Mouse (Mus musculus): ENCODE measurements around the gene Palmd. TPM values are rescaled to one million over a fixed set of nuclear protein-coding genes. Genes with fewer than 3 reads are reported as not detected.

Gene Palmd
- polyA plus RNA-seq, 1 experiment from 2014 or later, result 15.9 TPM

GRCm38 (mm10) chr3:116986451-116986850 lies 17.7 kb upstream of the Palmd start:
- Histone ChIP-seq H3K4me2 (ENCODE audit: low read length) (no peak overlapping the region), H3K27me3 (replicated peaks; ENCODE audit: control insufficient read depth, insufficient read depth, low read length) (no peaks in the 10 kb centered on the region), H3K9me3 (replicated peaks; ENCODE audit: control insufficient read depth, low read length) (no peaks in the 10 kb centered on the region), H3K4me3 (ENCODE audit: low read depth, low read length) (no peak overlapping the region), H3K27ac (ENCODE audit: low read depth, low read length) (peak overlapping the region; percentile 36; the same call in 1 of the 2 replicates), H3K36me3 (ENCODE audit: control insufficient read depth, insufficient read depth, low read length) (no peaks in the 10 kb centered on the region), H3K4me1 (ENCODE audit: control insufficient read depth, insufficient read depth, low read length) (peaks cover 20% of the 10 kb centered on the region), H3K9ac (ENCODE audit: low read length) (no peak overlapping the region)
- WGBS, result 68% methylated on average over 2 of the region's 2 CpGs
- no peak for DNase-seq (ENCODE audit: low spot score)
- ATAC-seq, result no peak

GRCm38 (mm10) chr3:116985741-116986140 lies 17.0 kb upstream of the Palmd start:
- WGBS, result 26% methylated on average over 1 of the region's 1 CpGs

GRCm38 (mm10) chr3:116985042-116985455 lies 16.3 kb upstream of the Palmd start:
- Histone ChIP-seq H3K4me2 (ENCODE audit: low read length) (no peak overlapping the region), H3K36me3 (ENCODE audit: control insufficient read depth, insufficient read depth, low read length) (no peaks in the 10 kb centered on the region), H3K9ac (ENCODE audit: low read length) (no peak overlapping the region), H3K27ac (ENCODE audit: low read depth, low read length) (peak overlapping the region; percentile 36; the same call in 1 of the 2 replicates), H3K4me1 (ENCODE audit: control insufficient read depth, insufficient read depth, low read length) (peaks cover 20% of the 10 kb centered on the region), H3K4me3 (ENCODE audit: low read depth, low read length) (no peak overlapping the region), H3K27me3 (replicated peaks; ENCODE audit: control insufficient read depth, insufficient read depth, low read length) (no peaks in the 10 kb centered on the region), H3K9me3 (replicated peaks; ENCODE audit: control insufficient read depth, low read length) (no peaks in the 10 kb centered on the region)
- peak; percentile 94 for ATAC-seq
- DNase-seq (ENCODE audit: low spot score), result peak; percentile 94
- WGBS, result 0% methylated on average over 1 of the region's 1 CpGs

More at GRCm38 (mm10) chr3:116985741-116986140, 17.0 kb upstream of the Palmd start:
- peak overlapping the region; percentile 36; the same call in 1 of the 2 replicates for H3K27ac ChIP-seq (ENCODE audit: low read depth, low read length)
- H3K9ac ChIP-seq (ENCODE audit: low read length), result no peak overlapping the region
- H3K9me3 ChIP-seq (replicated peaks; ENCODE audit: control insufficient read depth, low read length), result no peaks in the 10 kb centered on the region
- ATAC-seq (peak; percentile 62), DNase-seq (ENCODE audit: low spot score) (peak; percentile 45)
- H3K27me3 ChIP-seq (replicated peaks; ENCODE audit: control insufficient read depth, insufficient read depth, low read length), result no peaks in the 10 kb centered on the region
- no peak overlapping the region for H3K4me3 ChIP-seq (ENCODE audit: low read depth, low read length)
- no peaks in the 10 kb centered on the region for H3K36me3 ChIP-seq (ENCODE audit: control insufficient read depth, insufficient read depth, low read length)
- H3K4me2 ChIP-seq (ENCODE audit: low read length), result no peak overlapping the region
- H3K4me1 ChIP-seq (ENCODE audit: control insufficient read depth, insufficient read depth, low read length), result peaks cover 20% of the 10 kb centered on the region

- no peaks in the 10 kb centered on the region for H3K36me3 ChIP-seq (ENCODE audit: control insufficient read depth, insufficient read depth, low read length)
- no peak overlapping the region for H3K27ac ChIP-seq (ENCODE audit: low read depth, low read length)
- H3K4me2 ChIP-seq (ENCODE audit: low read length), result no peak overlapping the region
- whole genome bisulfite sequencing, result 66% methylated on average over 9 of the region's 9 CpGs
- no peak overlapping the region for H3K9ac ChIP-seq (ENCODE audit: low read length)
- DNase-seq (ENCODE audit: low spot score) (no peak), ATAC-seq (no peak)
- H3K4me3 ChIP-seq (ENCODE audit: low read depth, low read length), result no peak overlapping the region
- peaks cover 6% of the 10 kb centered on the region for H3K9me3 ChIP-seq (replicated peaks; ENCODE audit: control insufficient read depth, low read length)
- H3K4me1 ChIP-seq (ENCODE audit: control insufficient read depth, insufficient read depth, low read length), result peaks cover 20% of the 10 kb centered on the region
- no peaks in the 10 kb centered on the region for H3K27me3 ChIP-seq (replicated peaks; ENCODE audit: control insufficient read depth, insufficient read depth, low read length)
Observed at GRCm38 (mm10) chr3:116981811-116982575, 13.2 kb upstream of the Palmd start.

GRCm38 (mm10) chr3:116969786-116970185 lies 999 bp upstream of the Palmd start:
- 68% methylated on average over 5 of the region's 5 CpGs for WGBS
- Histone ChIP-seq H3K4me2 (ENCODE audit: low read length) (no peak overlapping the region), H3K27ac (ENCODE audit: low read depth, low read length) (no peak overlapping the region), H3K9me3 (replicated peaks; ENCODE audit: control insufficient read depth, low read length) (no peaks in the 10 kb centered on the region), H3K36me3 (ENCODE audit: control insufficient read depth, insufficient read depth, low read length) (no peaks in the 10 kb centered on the region), H3K4me1 (ENCODE audit: control insufficient read depth, insufficient read depth, low read length) (peaks cover 9% of the 10 kb centered on the region; the same call in 1 of the 2 replicates), H3K27me3 (replicated peaks; ENCODE audit: control insufficient read depth, insufficient read depth, low read length) (no peaks in the 10 kb centered on the region), H3K4me3 (ENCODE audit: low read depth, low read length) (no peak overlapping the region), H3K9ac (ENCODE audit: low read length) (no peak overlapping the region)
- DNase-seq (ENCODE audit: low spot score) (no peak), ATAC-seq (no peak)

GRCm38 (mm10) chr3:116969003-116969402 lies 216 bp upstream of the Palmd start:
- Histone ChIP-seq H3K36me3 (ENCODE audit: control insufficient read depth, insufficient read depth, low read length) (no peaks in the 10 kb centered on the region), H3K27me3 (replicated peaks; ENCODE audit: control insufficient read depth, insufficient read depth, low read length) (no peaks in the 10 kb centered on the region), H3K4me3 (ENCODE audit: low read depth, low read length) (peak overlapping the region; percentile 33), H3K27ac (ENCODE audit: low read depth, low read length) (peak overlapping the region; percentile 67), H3K4me1 (ENCODE audit: control insufficient read depth, insufficient read depth, low read length) (peaks cover 9% of the 10 kb centered on the region; the same call in 1 of the 2 replicates), H3K9me3 (replicated peaks; ENCODE audit: control insufficient read depth, low read length) (no peaks in the 10 kb centered on the region), H3K9ac (ENCODE audit: low read length) (peak overlapping the region; percentile 67), H3K4me2 (ENCODE audit: low read length) (peak overlapping the region; percentile 52)
- WGBS, result 14% methylated on average over 4 of the region's 5 CpGs
- ATAC-seq (peak; percentile 33; the same call in 1 of the 2 replicates), DNase-seq (ENCODE audit: low spot score) (no peak)

- 52% methylated on average over 4 of the region's 4 CpGs for WGBS
Observed at GRCm38 (mm10) chr3:116967967-116968366, 820 bp downstream of the Palmd start, which contains the start of gene 4930455H04Rik. 4930455H04Rik (plus strand) TSS chr3:116968267.

GRCm38 (mm10) chr3:116967436-116967835 lies 1.4 kb downstream of the Palmd start:
- H3K27ac ChIP-seq (ENCODE audit: low read depth, low read length), result no peak overlapping the region
- H3K9me3 ChIP-seq (replicated peaks; ENCODE audit: control insufficient read depth, low read length), result no peaks in the 10 kb centered on the region
- WGBS, result 84% methylated on average over 6 of the region's 6 CpGs
- H3K4me1 ChIP-seq (ENCODE audit: control insufficient read depth, insufficient read depth, low read length), result peaks cover 9% of the 10 kb centered on the region; the same call in 1 of the 2 replicates
- H3K4me2 ChIP-seq (ENCODE audit: low read length), result peak overlapping the region; percentile 52
- no peaks in the 10 kb centered on the region for H3K36me3 ChIP-seq (ENCODE audit: control insufficient read depth, insufficient read depth, low read length)
- H3K9ac ChIP-seq (ENCODE audit: low read length), result peak overlapping the region; percentile 32
- H3K27me3 ChIP-seq (replicated peaks; ENCODE audit: control insufficient read depth, insufficient read depth, low read length), result no peaks in the 10 kb centered on the region
- no peak for DNase-seq (ENCODE audit: low spot score)
- ATAC-seq, result no peak
- H3K4me3 ChIP-seq (ENCODE audit: low read depth, low read length), result peak overlapping the region; percentile 33

More at GRCm38 (mm10) chr3:116967967-116968366, 820 bp downstream of the Palmd start, which contains the start of gene 4930455H04Rik:
- Histone ChIP-seq H3K27ac (ENCODE audit: low read depth, low read length) (peak within 1 kb of the TSS; percentile 67), H3K27me3 (replicated peaks; ENCODE audit: control insufficient read depth, insufficient read depth, low read length) (no peaks in the 10 kb centered on the region), H3K36me3 (ENCODE audit: control insufficient read depth, insufficient read depth, low read length) (no peaks in the 10 kb centered on the region), H3K9ac (ENCODE audit: low read length) (peak within 1 kb of the TSS; percentile 67), H3K9me3 (replicated peaks; ENCODE audit: control insufficient read depth, low read length) (no peaks in the 10 kb centered on the region), H3K4me2 (ENCODE audit: low read length) (peak within 1 kb of the TSS; percentile 52), H3K4me3 (ENCODE audit: low read depth, low read length) (peak within 1 kb of the TSS; percentile 33), H3K4me1 (ENCODE audit: control insufficient read depth, insufficient read depth, low read length) (peaks cover 9% of the 10 kb centered on the region; the same call in 1 of the 2 replicates)
- no peak for DNase-seq (ENCODE audit: low spot score)
- ATAC-seq, result no peak

- Histone ChIP-seq H3K4me1 (ENCODE audit: control insufficient read depth, insufficient read depth, low read length) (peaks cover 9% of the 10 kb centered on the region; the same call in 1 of the 2 replicates), H3K27me3 (replicated peaks; ENCODE audit: control insufficient read depth, insufficient read depth, low read length) (no peaks in the 10 kb centered on the region), H3K4me2 (ENCODE audit: low read length) (peak overlapping the region; percentile 52), H3K36me3 (ENCODE audit: control insufficient read depth, insufficient read depth, low read length) (no peaks in the 10 kb centered on the region), H3K9ac (ENCODE audit: low read length) (peak overlapping the region; percentile 32), H3K9me3 (replicated peaks; ENCODE audit: control insufficient read depth, low read length) (no peaks in the 10 kb centered on the region), H3K27ac (ENCODE audit: low read depth, low read length) (peak overlapping the region; percentile 9; the same call in 1 of the 2 replicates), H3K4me3 (ENCODE audit: low read depth, low read length) (peak overlapping the region; percentile 33)
- ATAC-seq (no peak), DNase-seq (ENCODE audit: low spot score) (no peak)
- 45% methylated on average over 6 of the region's 6 CpGs for WGBS
Observed at GRCm38 (mm10) chr3:116966800-116967199, 2.0 kb downstream of the Palmd start.

Data from forebrain, embryonic 14.5 days (tissue).